Mouse (Mus musculus): Measurements from ENCODE around the gene Efnb3. TPM values are rescaled to one million over a fixed set of nuclear protein-coding genes. Genes with fewer than 3 reads are reported as not detected.

The Efnb3 gene
- total and polyA plus RNA-seq, 3 experiments: 0.23 to 0.72 TPM; not detected in 1

DNA sequence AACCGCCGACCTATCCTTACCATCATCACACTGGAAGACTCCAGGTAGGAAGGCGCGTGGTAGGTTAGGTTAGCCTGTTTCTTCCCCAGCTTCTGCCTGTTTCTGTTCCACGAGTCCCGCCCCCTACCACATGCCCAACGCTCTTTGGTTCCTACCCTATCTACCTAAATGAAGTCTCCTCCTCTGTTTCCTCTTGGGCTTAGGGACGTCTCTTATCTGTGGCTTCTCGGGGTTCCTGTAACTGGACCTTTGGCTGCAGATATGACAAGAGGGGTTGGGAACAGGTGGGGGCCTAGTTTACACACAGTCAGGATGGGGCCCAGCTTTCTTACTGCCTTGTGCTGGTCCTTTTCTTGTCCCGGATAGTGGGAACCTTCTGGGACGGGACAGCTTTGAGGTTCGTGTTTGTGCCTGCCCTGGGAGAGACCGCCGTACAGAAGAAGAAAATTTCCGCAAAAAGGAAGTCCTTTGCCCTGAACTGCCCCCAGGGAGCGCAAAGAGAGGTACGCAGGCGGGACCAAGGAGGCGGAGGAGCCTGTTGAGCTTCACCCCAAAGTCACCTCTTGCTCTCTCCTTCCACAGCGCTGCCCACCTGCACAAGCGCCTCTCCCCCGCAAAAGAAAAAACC is 29.3 kb upstream of the Efnb3 start (continued):
- TF ChIP-seq MEF2A (IDR thresholded peaks at IDR 0.05; ENCODE audit: extremely low read depth, insufficient replicate concordance, low read depth, low read length, poor library complexity, severe bottlenecking): no peak
- TF ChIP-seq TCF12 (IDR thresholded peaks at IDR 0.05; ENCODE audit: low read depth, low read length): peak; percentile 88
- no peak for TF ChIP-seq E2F4 (IDR thresholded peaks at IDR 0.05; ENCODE audit: borderline replicate concordance, low read depth, low read length)
- no peak; the same call in 1 of the 2 replicates for TF ChIP-seq ZMIZ1 (IDR thresholded peaks at IDR 0.05; ENCODE audit: low read depth, low read length)
- TF ChIP-seq MYC (IDR thresholded peaks at IDR 0.05; ENCODE audit: low read depth, low read length): peak; percentile 67; the same call in 1 of the 2 replicates
- peak; percentile 46; the same call in 1 of the 2 replicates for TF ChIP-seq TAL1 (IDR thresholded peaks at IDR 0.05; ENCODE audit: low read length)
- TF ChIP-seq ELF1 (IDR thresholded peaks at IDR 0.05; ENCODE audit: low read depth, low read length): peak; percentile 62
- TF ChIP-seq GATA1 (IDR thresholded peaks at IDR 0.05; ENCODE audit: low read depth, low read length): peak; percentile 86
- TF ChIP-seq HCFC1 (IDR thresholded peaks at IDR 0.05; ENCODE audit: low read depth, low read length): peak; percentile 56; the same call in 1 of the 2 replicates
- TF ChIP-seq ETS1 (IDR thresholded peaks at IDR 0.05; ENCODE audit: low read depth, low read length): peak; percentile 87

DNA sequence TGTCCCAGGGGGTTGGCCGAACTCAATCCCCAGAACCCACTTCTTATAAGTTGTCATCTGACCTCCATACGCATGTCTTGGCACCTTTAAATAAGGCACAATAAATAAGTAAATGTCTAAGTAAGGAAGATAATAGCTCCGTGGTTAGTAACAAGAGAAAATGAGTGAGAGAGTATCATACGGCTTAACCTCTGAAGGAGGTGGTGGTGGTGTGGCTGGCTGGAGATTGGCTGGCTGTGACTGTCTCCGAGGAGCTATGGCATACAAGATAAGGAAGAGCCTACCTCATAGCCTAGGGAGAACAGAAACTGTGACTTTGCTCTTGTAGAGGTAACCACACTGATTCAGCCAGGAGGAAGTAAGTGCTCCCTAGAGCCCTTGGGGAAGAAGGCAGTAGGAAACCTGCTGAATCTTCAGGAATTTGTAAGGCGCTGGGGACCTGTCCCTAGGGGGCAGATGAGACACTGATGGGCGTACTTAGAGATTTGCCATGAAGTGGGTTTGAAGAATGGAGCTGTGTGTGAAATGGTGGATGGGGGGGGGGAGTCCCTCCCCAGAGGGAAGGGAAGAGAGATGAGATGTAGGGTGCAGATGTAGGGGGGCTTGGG is 25.8 kb upstream of the Efnb3 start:
- Histone ChIP-seq H3K4me1 (ENCODE audit: control insufficient read depth in 1 of 2, insufficient read depth in 2 of 2, low read length in 2 of 2) (peaks cover 16 to 60% of the 10 kb centered on the region in 2 experiments), H3K9me3 (replicated peaks; ENCODE audit: insufficient read depth, low read length) (no peaks in the 10 kb centered on the region), H3K9ac (ENCODE audit: control insufficient read depth, low read depth, low read length, poor library complexity, severe bottlenecking) (peak overlapping the region; percentile 26), H3K36me3 (ENCODE audit: control insufficient read depth in 1 of 2, insufficient read depth in 2 of 2, low read length in 2 of 2) (peaks cover 24 to 62% of the 10 kb centered on the region in 2 experiments), H3K79me2 (ENCODE audit: control insufficient read depth, insufficient read depth, low read length, poor library complexity) (peaks cover 44% of the 10 kb centered on the region), H3K4me3 (ENCODE audit: control insufficient read depth in 1 of 2, insufficient read depth in 1 of 2, low read depth in 2 of 2, low read length in 2 of 2) (peak overlapping the region in 1 of 2 experiments; percentile 11; a peak in 1 of 4 replicates), H3K27me3 (ENCODE audit: control insufficient read depth in 1 of 2, insufficient read depth in 2 of 2, low read length in 2 of 2) (no peaks in the 10 kb centered on the region), H3K27ac (ENCODE audit: control insufficient read depth, low read depth, low read length) (peak overlapping the region; percentile 84)
- DNase-seq (ENCODE audit: low read depth, low spot score): peak; percentile 98
- TF ChIP-seq MAFK (IDR thresholded peaks at IDR 0.05; ENCODE audit: borderline replicate concordance, low read depth, low read length): no peak
- TF ChIP-seq POLR2AphosphoS2 (IDR thresholded peaks at IDR 0.05; ENCODE audit: low read length): peak; percentile 55
- TF ChIP-seq GATA1 (IDR thresholded peaks at IDR 0.05; ENCODE audit: low read depth, low read length): peak; percentile 96
- peak; percentile 56; the same call in 1 of the 2 replicates for TF ChIP-seq ELF1 (IDR thresholded peaks at IDR 0.05; ENCODE audit: low read depth, low read length)
- peak; percentile 93 for TF ChIP-seq SIN3A (IDR thresholded peaks at IDR 0.05; ENCODE audit: low read length)
- peak; percentile 87 for TF ChIP-seq TAL1 (IDR thresholded peaks at IDR 0.05; ENCODE audit: low read length)
- TF ChIP-seq HCFC1 (IDR thresholded peaks at IDR 0.05; ENCODE audit: low read depth, low read length): peak; percentile 65
- TF ChIP-seq ZKSCAN1 (IDR thresholded peaks at IDR 0.05; ENCODE audit: low read depth, low read length): no peak
- no peak for TF ChIP-seq MYB (IDR thresholded peaks at IDR 0.05; ENCODE audit: low read depth, low read length)
- peak in 1 of 2 experiments; percentile 55; a peak in 2 of 4 replicates for TF ChIP-seq POLR2A (IDR thresholded peaks at IDR 0.05; ENCODE audit: control insufficient read depth in 1 of 2, insufficient read depth in 1 of 2, low read depth in 1 of 2, low read length in 2 of 2, poor library complexity in 1 of 2)
- TF ChIP-seq CTCF (IDR thresholded peaks at IDR 0.05 in 2 of 3, conservative IDR thresholded peaks at IDR 0.05 in 1 of 3; ENCODE audit: control insufficient read depth in 1 of 3, insufficient read depth in 1 of 3, low read depth in 2 of 3, low read length in 3 of 3, poor library complexity in 1 of 3, severe bottlenecking in 1 of 3): no peak
- TF ChIP-seq TCF12 (IDR thresholded peaks at IDR 0.05; ENCODE audit: low read depth, low read length): peak; percentile 82
- TF ChIP-seq MXI1 (IDR thresholded peaks at IDR 0.05; ENCODE audit: low read depth, low read length): peak; percentile 85
- no peak for TF ChIP-seq BHLHE40 (IDR thresholded peaks at IDR 0.05; ENCODE audit: borderline replicate concordance, low read depth, low read length)
- TF ChIP-seq CHD1 (IDR thresholded peaks at IDR 0.05; ENCODE audit: low read depth, low read length): no peak
- TF ChIP-seq TBP (IDR thresholded peaks at IDR 0.05; ENCODE audit: low read depth, low read length): peak; percentile 82
- TF ChIP-seq MYC (IDR thresholded peaks at IDR 0.05; ENCODE audit: low read depth, low read length): peak; percentile 81
- TF ChIP-seq NELFE (IDR thresholded peaks at IDR 0.05; ENCODE audit: low read depth, low read length): peak; percentile 25
- peak; percentile 54; the same call in 1 of the 2 replicates for TF ChIP-seq NRF1 (IDR thresholded peaks at IDR 0.05; ENCODE audit: insufficient read depth, low read depth, low read length, poor library complexity, severe bottlenecking)
- peak; percentile 82 for TF ChIP-seq RCOR1 (IDR thresholded peaks at IDR 0.05; ENCODE audit: low read depth, low read length)
- TF ChIP-seq ETS1 (IDR thresholded peaks at IDR 0.05; ENCODE audit: low read depth, low read length): peak; percentile 94
- TF ChIP-seq KAT2A (conservative IDR thresholded peaks at IDR 0.05; ENCODE audit: low read depth, low read length): no peak
- TF ChIP-seq EP300 (IDR thresholded peaks at IDR 0.05; ENCODE audit: low read depth in 1 of 2, low read length in 2 of 2): peak; percentile 71 to 83

All from MEL (cell line).